Mouse (Mus musculus) c-Kit-positive CD71-positive TER-119-positive erythroid progenitor cells, embryonic 14.5 days (primary cell): Measurements from ENCODE around the gene Pdf.

Experiments
- DNase-seq: peaks from one replicate; pipeline ENCODE4 v3.0.0-alpha.2; 2013; ENCODE audit warnings: low spot score

Pdf gene

GRCm38 (mm10) chr8:107048061-107048941 is at the start of gene Pdf:
TSS of gene Pdf (minus strand) at chr8:107048614.
- DNase-seq: peak; percentile 69

GRCm38 (mm10) chr8:107096366-107097036 is 48.1 kb upstream of the Pdf start, which contains the start of gene Terf2:
TSS of gene Terf2 (minus strand) at chr8:107096547.
- peak; percentile 83 for DNase-seq

GRCm38 (mm10) chr8:107095717-107096365 is 47.4 kb upstream of the Pdf start:
- peak; percentile 45 for DNase-seq

- DNase-seq: no peak
These were observed 42.1 kb upstream of the Pdf start for GRCm38 (mm10) chr8:107090531-107090930.

GRCm38 (mm10) chr8:107088526-107089063 is 40.2 kb upstream of the Pdf start:
- DNase-seq: no peak

GRCm38 (mm10) chr8:107086018-107086417 is 37.6 kb upstream of the Pdf start:
- DNase-seq: no peak

- DNase-seq: no peak
These were observed 36.9 kb upstream of the Pdf start for GRCm38 (mm10) chr8:107085358-107085757.

- no peak for DNase-seq
These were observed 27.9 kb upstream of the Pdf start for GRCm38 (mm10) chr8:107076239-107076888.

GRCm38 (mm10) chr8:107074128-107074527 is 25.7 kb upstream of the Pdf start:
- no peak for DNase-seq

- no peak for DNase-seq
These were observed 25.3 kb upstream of the Pdf start for GRCm38 (mm10) chr8:107073706-107074105.

- DNase-seq: peak; percentile 79
These were observed 17.4 kb upstream of the Pdf start, which contains the start of gene Tmed6 for GRCm38 (mm10) chr8:107065511-107066496. TSS of gene Tmed6 (minus strand) at chr8:107065644.

GRCm38 (mm10) chr8:107062613-107063012 is 14.2 kb upstream of the Pdf start:
- DNase-seq: no peak

GRCm38 (mm10) chr8:107056973-107057369 is 8.6 kb upstream of the Pdf start:
- DNase-seq: no peak

GRCm38 (mm10) chr8:107056076-107056972 is 7.9 kb upstream of the Pdf start, which contains the start of the genes Cog8 and Nip7:
TSS of gene Cog8 (minus strand) at chr8:107056689.
TSS of gene Nip7 (plus strand) at chr8:107056877.
- peak; percentile 95 for DNase-seq

GRCm38 (mm10) chr8:107052046-107052445 is 3.6 kb upstream of the Pdf start:
- DNase-seq: no peak

- no peak for DNase-seq
These were observed 1.1 kb upstream of the Pdf start for GRCm38 (mm10) chr8:107049480-107049879.

- no peak for DNase-seq
These were observed 1.4 kb downstream of the Pdf start for GRCm38 (mm10) chr8:107046976-107047375.

- no peak for DNase-seq
These were observed 2.9 kb downstream of the Pdf start for GRCm38 (mm10) chr8:107045478-107045877.

GRCm38 (mm10) chr8:107040632-107041031 is 7.8 kb downstream of the Pdf start:
- no peak for DNase-seq
